ENCODE assay signal across 10 mouse cellular contexts in genomic region chr12:108212071-108212470, GRCm38 (mm10). TPM values are rescaled to one million over a fixed set of nuclear protein-coding genes. Genes with fewer than 3 reads are reported as not detected.
DNase-seq lines count a peak whose midpoint lies in the region; ATAC-seq and TF ChIP-seq lines count a peak whose summit lies in the region.
"Had no signal": no experiment of that assay in that cellular context is flagged by ENCODE, and none has a peak within 500 bp of the region (broad histone marks: within the 10 kb centered on the region; RNA-seq: fewer than 3 reads in every experiment).

No protein-coding gene starts in this region.

- 44% methylated on average over 5 of the region's 5 CpGs for WGBS in heart, embryonic 15.5 days
- 53% methylated on average over 5 of the region's 5 CpGs for WGBS in embryonic facial prominence, embryonic 13.5 days
- 11% methylated on average over 5 of the region's 5 CpGs for WGBS in limb, embryonic 15.5 days

- H3K27ac ChIP-seq in heart, embryonic 15.5 days: no peak overlapping the region
- H3K27ac ChIP-seq in cortical plate, adult 2 months (ENCODE audit: insufficient read depth, low read length): peak overlapping the region; percentile 14; the same call in 1 of the 2 replicates
- peak overlapping the region; percentile 8; the same call in 1 of the 2 replicates for H3K27ac ChIP-seq in embryonic facial prominence, embryonic 13.5 days
- peak overlapping the region; percentile 44; the same call in 1 of the 2 replicates for H3K27ac ChIP-seq in limb, embryonic 15.5 days
- H3K27ac ChIP-seq: macrophage had no signal

- H3K27me3 ChIP-seq in heart, embryonic 15.5 days: no peaks in the 10 kb centered on the region
- H3K27me3 ChIP-seq in embryonic facial prominence, embryonic 13.5 days: no peaks in the 10 kb centered on the region
- no peaks in the 10 kb centered on the region for H3K27me3 ChIP-seq in limb, embryonic 15.5 days

- no peaks in the 10 kb centered on the region for H3K36me3 ChIP-seq in heart, embryonic 15.5 days
- H3K36me3 ChIP-seq in embryonic facial prominence, embryonic 13.5 days: peaks cover 5% of the 10 kb centered on the region; the same call in 1 of the 2 replicates
- peaks cover 3% of the 10 kb centered on the region; the same call in 1 of the 2 replicates for H3K36me3 ChIP-seq in limb, embryonic 15.5 days

- 0 out of 2 replicates have a peak overlapping the region, but pooled peaks have one; percentile 2 for H3K9ac ChIP-seq in heart, embryonic 15.5 days
- H3K9ac ChIP-seq in embryonic facial prominence, embryonic 13.5 days: peak overlapping the region; percentile 40; the same call in 1 of the 2 replicates
- H3K9ac ChIP-seq in limb, embryonic 15.5 days: no peak overlapping the region

- no peak for ATAC-seq in heart, embryonic 15.5 days (replicated peaks; ENCODE audit: insufficient number of reproducible peaks, insufficient read depth, low FRiP score, low read depth)
- ATAC-seq in embryonic facial prominence, embryonic 13.5 days (ENCODE audit: insufficient number of reproducible peaks, insufficient read depth, low FRiP score, low TSS enrichment, low read depth): no peak
- no peak for ATAC-seq in limb, embryonic 15.5 days (ENCODE audit: insufficient number of reproducible peaks, low FRiP score, low TSS enrichment, low read depth)
- ATAC-seq in erythroid progenitor cell, adult 5-6 weeks (replicated peaks; ENCODE audit: low FRiP score, poor library complexity, severe bottlenecking): no peak

- H3K9me3 ChIP-seq in heart, embryonic 15.5 days (replicated peaks): no peaks in the 10 kb centered on the region
- no peaks in the 10 kb centered on the region for H3K9me3 ChIP-seq in embryonic facial prominence, embryonic 13.5 days
- H3K9me3 ChIP-seq in limb, embryonic 15.5 days: no peaks in the 10 kb centered on the region

- no peak for DNase-seq in heart, postnatal 4 days
- DNase-seq in urinary bladder, postnatal 36 days (ENCODE audit: low spot score in 2 of 2): no peak
- DNase-seq in c-Kit-positive CD71-positive TER-119-positive erythroid progenitor cells, embryonic 14.5 days (ENCODE audit: low spot score): no peak
- DNase-seq: heart, postnatal 14 days had no signal

- no peak overlapping the region for H3K4me3 ChIP-seq in heart, embryonic 15.5 days
- H3K4me3 ChIP-seq in cortical plate, adult 2 months (ENCODE audit: insufficient read depth, low read length): no peak overlapping the region
- H3K4me3 ChIP-seq in embryonic facial prominence, embryonic 13.5 days: no peak overlapping the region
- H3K4me3 ChIP-seq in limb, embryonic 15.5 days: no peak overlapping the region

- TF ChIP-seq CTCF in cortical plate, adult 2 months (IDR thresholded peaks at IDR 0.05; ENCODE audit: extremely low read depth, insufficient read depth, low read length): no peak

- no peak overlapping the region for H3K4me2 ChIP-seq in heart, embryonic 15.5 days
- no peak overlapping the region for H3K4me2 ChIP-seq in embryonic facial prominence, embryonic 13.5 days
- no peak overlapping the region for H3K4me2 ChIP-seq in limb, embryonic 15.5 days

- no peak for TF ChIP-seq POLR2A in cortical plate, adult 2 months (IDR thresholded peaks at IDR 0.05; ENCODE audit: extremely low read depth, insufficient read depth, low read length)

- peaks cover 53% of the 10 kb centered on the region for H3K4me1 ChIP-seq in heart, embryonic 15.5 days (replicated peaks)
- H3K4me1 ChIP-seq in cortical plate, adult 2 months (ENCODE audit: control insufficient read depth, insufficient read depth, low read length): 0 out of 2 replicates have a peak, but pooled peaks cover 1% of the 10 kb centered on the region
- H3K4me1 ChIP-seq in embryonic facial prominence, embryonic 13.5 days: peaks cover 57% of the 10 kb centered on the region
- H3K4me1 ChIP-seq in limb, embryonic 15.5 days: peaks cover 73% of the 10 kb centered on the region

RNA-seq across cellular contexts. Expression of gene Ccnk, which starts 32.7 kb away (rescaled TPM):
- polyA plus RNA-seq in heart, embryonic 15.5 days (2015; fragmentation: Nextera tagmentation; extraction: Ambion mirVana): 1.5 and 2.2 TPM in 2 replicates
- 10 to 100 TPM; 30.5 to 32.8 TPM for total RNA-seq in heart, postnatal 4 days (2021)
- polyA plus RNA-seq in cortical plate, adult 2 months (2012; rRNA removed): 24.0 and 24.8 TPM in 2 replicates
- polyA plus RNA-seq in embryonic facial prominence, embryonic 13.5 days (2015; fragmentation: Nextera tagmentation; extraction: Ambion mirVana): 4.4 and 4.8 TPM in 2 replicates
- 2.4 and 3.4 TPM in 2 replicates for polyA plus RNA-seq in limb, embryonic 15.5 days (2015; fragmentation: Nextera tagmentation; extraction: Ambion mirVana)
- 38.1 and 80.0 TPM in 2 replicates for total RNA-seq in erythroid progenitor cell, adult 5-6 weeks (2015; ENCODE audit: low replicate concordance)
- 19.3 and 24.7 TPM in 2 replicates for total RNA-seq in erythroid progenitor cell, adult 5-6 weeks (2017; ENCODE audit: low replicate concordance)

RNA-seq across cellular contexts. Expression of gene Setd3, which starts 33.0 kb away (rescaled TPM):
- polyA plus RNA-seq in heart, embryonic 15.5 days (2015; fragmentation: Nextera tagmentation; extraction: Ambion mirVana): 70.6 and 74.4 TPM in 2 replicates
- total RNA-seq in heart, postnatal 4 days (2021): 10 to 100 TPM; 74.9 to 75.7 TPM
- polyA plus RNA-seq in cortical plate, adult 2 months (2012; rRNA removed): 107 and 110 TPM in 2 replicates
- 89.0 and 90.1 TPM in 2 replicates for polyA plus RNA-seq in embryonic facial prominence, embryonic 13.5 days (2015; fragmentation: Nextera tagmentation; extraction: Ambion mirVana)
- polyA plus RNA-seq in limb, embryonic 15.5 days (2015; fragmentation: Nextera tagmentation; extraction: Ambion mirVana): 87.1 and 87.2 TPM in 2 replicates
- total RNA-seq in erythroid progenitor cell, adult 5-6 weeks (2015; ENCODE audit: low replicate concordance): 121 and 122 TPM in 2 replicates
- 162 and 177 TPM in 2 replicates for total RNA-seq in erythroid progenitor cell, adult 5-6 weeks (2017; ENCODE audit: low replicate concordance)
